Mouse (Mus musculus) bone marrow, adult 2 months (tissue): ENCODE data around the gene Mrpl42. TPM values are rescaled to one million over a fixed set of nuclear protein-coding genes. Genes with fewer than 3 reads are reported as not detected.
"Not testable (repeated sequence)": the region's sequence is repeated elsewhere in the genome, so short reads cannot be mapped to it uniquely, and the experiment has no call there.

ENCODE experiments used
- H3K27ac ChIP-seq: fragments of 200-500 bp; 2 replicates; pipeline ENCODE4 v1.5.1; 2012; ENCODE audit warnings: low read depth, mild to moderate bottlenecking, control low read depth, inconsistent platforms, low read length; ENCODE audit not compliant: control insufficient read depth, poor library complexity, insufficient read depth
- H3K4me1 ChIP-seq: fragments of 200-500 bp; 2 replicates; pipeline ENCODE4 v1.6.1; 2011; ENCODE audit warnings: low read length; ENCODE audit not compliant: control insufficient read depth, insufficient read depth
- H3K4me3 ChIP-seq: fragments of 200-500 bp; replicated peaks from 2 replicates; pipeline ENCODE3; 2011; ENCODE audit warnings: mild to moderate bottlenecking, low read depth, low read length, control low read depth; ENCODE audit not compliant: control insufficient read depth
- CTCF ChIP-seq: fragments of 200-500 bp; IDR thresholded peaks from 2 replicates; pipeline ENCODE4 v1.5.1; 2011; ENCODE audit warnings: low read length, control low read depth; ENCODE audit not compliant: control insufficient read depth, insufficient read depth
- POLR2A ChIP-seq: fragments of 200-500 bp; IDR thresholded peaks from 2 replicates; pipeline ENCODE4 v1.6.1; 2011; ENCODE audit warnings: low read depth, mild to moderate bottlenecking, control low read depth, low read length, borderline replicate concordance; ENCODE audit not compliant: control insufficient read depth
- WGBS: fragments of 180-500 bp; shearing (Covaris S2); methylation state at CpG from one replicate; pipeline ENCODE4 v1.1.7; 2018; 5-methylcytosine and 5-hydroxymethylcytosine counted together
- polyA plus RNA-seq: library from polyadenylated mRNA; stranded (reverse); fragments of >200 nt; gene quantifications from 2 replicates; pipeline ENCODE4 v1.2.4, GENCODE M21; 2011; ENCODE audit warnings: low replicate concordance; ENCODE audit not compliant: missing spikeins, insufficient read depth, insufficient read length

The Mrpl42 gene
- 69.8 and 80.9 TPM in 2 replicates for polyA plus RNA-seq

- under 1% methylated on average over 35 of the region's 35 CpGs for WGBS
- TF ChIP-seq POLR2A (peak; percentile 84), CTCF (no peak)
- Histone ChIP-seq H3K27ac (peak within 1 kb of the TSS; percentile 46), H3K4me1 (no peaks in the 10 kb centered on the region), H3K4me3 (peak within 1 kb of the TSS; percentile 89)
Observed at GRCm38 (mm10) chr10:95501463-95502081, at the start of gene Mrpl42. TSS of gene Mrpl42 (minus strand) at chr10:95501940.

- Histone ChIP-seq H3K4me1 (peaks cover 2% of the 10 kb centered on the region; the same call in 1 of the 2 replicates), H3K4me3 (no peak overlapping the region), H3K27ac (no peak overlapping the region)
- 61% methylated on average over 1 of the region's 1 CpGs for WGBS
- TF ChIP-seq POLR2A (no peak), CTCF (no peak)
Observed at GRCm38 (mm10) chr10:95550506-95550905, 48.8 kb upstream of the Mrpl42 start.

- not testable (repeated sequence) for H3K4me1 ChIP-seq, H3K27ac ChIP-seq, H3K4me3 ChIP-seq
- 89% methylated on average over 5 of the region's 5 CpGs for WGBS
Observed at GRCm38 (mm10) chr10:95549080-95549479, 47.3 kb upstream of the Mrpl42 start.

GRCm38 (mm10) chr10:95548154-95548826 is 46.5 kb upstream of the Mrpl42 start:
- Histone ChIP-seq H3K4me1 (no peaks in the 10 kb centered on the region), H3K4me3 (no peak overlapping the region), H3K27ac (no peak overlapping the region)
- no peak for TF ChIP-seq CTCF
- 66% methylated on average over 11 of the region's 11 CpGs for WGBS

- TF ChIP-seq CTCF = no peak
- no peak for TF ChIP-seq POLR2A
- WGBS = 89% methylated on average over 2 of the region's 2 CpGs
- no peak overlapping the region for H3K4me3 ChIP-seq
- no peaks in the 10 kb centered on the region for H3K4me1 ChIP-seq
- H3K27ac ChIP-seq = no peak overlapping the region
Observed at GRCm38 (mm10) chr10:95546178-95546577, 44.4 kb upstream of the Mrpl42 start.

- Histone ChIP-seq H3K27ac (no peak overlapping the region), H3K4me1 (no peaks in the 10 kb centered on the region), H3K4me3 (no peak overlapping the region)
- TF ChIP-seq CTCF = no peak
- no peak for TF ChIP-seq POLR2A
- 79% methylated on average over 4 of the region's 4 CpGs for whole genome bisulfite sequencing
Observed at GRCm38 (mm10) chr10:95545051-95545450, 43.3 kb upstream of the Mrpl42 start.

- no peaks in the 10 kb centered on the region for H3K4me1 ChIP-seq
- TF ChIP-seq CTCF (no peak), POLR2A (no peak)
- WGBS = 89% methylated on average over 2 of the region's 2 CpGs
Observed at GRCm38 (mm10) chr10:95544651-95545050, 42.9 kb upstream of the Mrpl42 start.

GRCm38 (mm10) chr10:95544004-95544403 is 42.3 kb upstream of the Mrpl42 start:
- no peak overlapping the region for H3K27ac ChIP-seq
- TF ChIP-seq CTCF = no peak
- TF ChIP-seq POLR2A = no peak
- no peak overlapping the region for H3K4me3 ChIP-seq
- no peaks in the 10 kb centered on the region for H3K4me1 ChIP-seq

More at GRCm38 (mm10) chr10:95544651-95545050, 42.9 kb upstream of the Mrpl42 start:
- no peak overlapping the region for H3K27ac ChIP-seq
- no peak overlapping the region for H3K4me3 ChIP-seq
